Mouse (Mus musculus) cerebellum, adult 9-10 months (tissue): ENCODE data around the gene Zfp646.

ENCODE experiments used
- DNase-seq: peaks from one replicate; pipeline ENCODE4 v3.0.0; 2022

Gene Zfp646

GRCm38 (mm10) chr7:127885951-127886350 is 9.9 kb downstream of the Zfp646 start:
- no peak for DNase-seq

GRCm38 (mm10) chr7:127886551-127886950 is 10.5 kb downstream of the Zfp646 start:
- no peak for DNase-seq

GRCm38 (mm10) chr7:127887191-127887590 is 11.2 kb downstream of the Zfp646 start:
- DNase-seq, result no peak

- DNase-seq, result no peak
Observed at GRCm38 (mm10) chr7:127887781-127888180, 11.8 kb downstream of the Zfp646 start.

- no peak for DNase-seq
Observed at GRCm38 (mm10) chr7:127888821-127889220, 12.8 kb downstream of the Zfp646 start.

- DNase-seq, result no peak
Observed at GRCm38 (mm10) chr7:127890798-127891197, 14.8 kb downstream of the Zfp646 start, which contains the start of gene Prss53. Gene Prss53 (minus strand): TSS chr7:127890970.

- DNase-seq, result peak; percentile 54
Observed at GRCm38 (mm10) chr7:127894480-127894879, 18.5 kb downstream of the Zfp646 start.

GRCm38 (mm10) chr7:127895442-127895841 is 19.4 kb downstream of the Zfp646 start, which contains the start of the genes Gm21974 and Vkorc1:
Gene Gm21974 (minus strand): TSS chr7:127895454.
Gene Vkorc1 (minus strand): TSS chr7:127895617.
- peak; percentile 99 for DNase-seq

- DNase-seq, result peak; percentile 53
Observed at GRCm38 (mm10) chr7:127895891-127896290, 19.9 kb downstream of the Zfp646 start.

- peak; percentile 85 for DNase-seq
Observed at GRCm38 (mm10) chr7:127896384-127896783, 20.4 kb downstream of the Zfp646 start.

GRCm38 (mm10) chr7:127897542-127897941 is 21.5 kb downstream of the Zfp646 start:
- no peak for DNase-seq

- no peak for DNase-seq
Observed at GRCm38 (mm10) chr7:127898179-127898956, 22.3 kb downstream of the Zfp646 start.

GRCm38 (mm10) chr7:127899997-127900396 is 24.0 kb downstream of the Zfp646 start:
- DNase-seq, result no peak

- DNase-seq, result no peak
Observed at GRCm38 (mm10) chr7:127901772-127902171, 25.8 kb downstream of the Zfp646 start.

GRCm38 (mm10) chr7:127903971-127904796 is 28.2 kb downstream of the Zfp646 start, which contains the start of gene Bckdk:
Gene Bckdk (plus strand): TSS chr7:127904082.
- DNase-seq, result peak; percentile 80

- DNase-seq, result no peak
Observed at GRCm38 (mm10) chr7:127907939-127908338, 31.9 kb downstream of the Zfp646 start.

GRCm38 (mm10) chr7:127908656-127909055 is 32.6 kb downstream of the Zfp646 start:
- no peak for DNase-seq

- peak; percentile 88 for DNase-seq
Observed at GRCm38 (mm10) chr7:127912190-127912871, 36.3 kb downstream of the Zfp646 start, which contains the start of gene Kat8. Gene Kat8 (plus strand): TSS chr7:127912516.

GRCm38 (mm10) chr7:127912938-127913337 is 36.9 kb downstream of the Zfp646 start:
- DNase-seq, result no peak

GRCm38 (mm10) chr7:127915293-127915692 is 39.3 kb downstream of the Zfp646 start:
- DNase-seq, result no peak

GRCm38 (mm10) chr7:127918203-127918602 is 42.2 kb downstream of the Zfp646 start:
- DNase-seq, result no peak

- no peak for DNase-seq
Observed at GRCm38 (mm10) chr7:127919290-127919689, 43.3 kb downstream of the Zfp646 start.

- no peak for DNase-seq
Observed at GRCm38 (mm10) chr7:127921516-127921915, 45.5 kb downstream of the Zfp646 start.
